Mouse (Mus musculus): ENCODE data around the gene Gsta3. TPM values are rescaled to one million over a fixed set of nuclear protein-coding genes. Genes with fewer than 3 reads are reported as not detected.

Gene Gsta3
- polyA plus RNA-seq, 1 experiment from 2014 or later = 0.12 TPM

Other genes with a start within 250 kb of the Gsta3 start
- 2.3 TPM in 2 replicates for gene Tram2, start 161.4 kb upstream of the Gsta3 start, polyA plus RNA-seq (2015; fragmentation: Nextera tagmentation; extraction: Ambion mirVana)
- 14.9 and 15.9 TPM in 2 replicates for gene Tmem14a, start 22.0 kb upstream of the Gsta3 start, polyA plus RNA-seq (2015; fragmentation: Nextera tagmentation; extraction: Ambion mirVana)
- gene Khdc1a, start 109.1 kb downstream of the Gsta3 start, polyA plus RNA-seq (2015; fragmentation: Nextera tagmentation; extraction: Ambion mirVana) = not detected in 2 replicates
- gene Khdc1c, start 127.7 kb downstream of the Gsta3 start, polyA plus RNA-seq (2015; fragmentation: Nextera tagmentation; extraction: Ambion mirVana) = not detected in 2 replicates
- gene Khdc1b, start 143.0 kb downstream of the Gsta3 start, polyA plus RNA-seq (2015; fragmentation: Nextera tagmentation; extraction: Ambion mirVana) = 0.09 TPM in 1 of 2 replicates, not detected in the other

All from forebrain, embryonic 13.5 days (tissue).